Mouse (Mus musculus): ENCODE measurements around the gene Babam2.

GRCm38 (mm10) chr5:31831587-31831986 lies 134.1 kb downstream of the Babam2 start:
- TF ChIP-seq MAFK (IDR thresholded peaks at IDR 0.05; ENCODE audit: insufficient read depth, low read depth, low read length) (no peak), ZC3H11A (IDR thresholded peaks at IDR 0.05; ENCODE audit: borderline replicate concordance, low read depth, low read length) (no peak), HCFC1 (IDR thresholded peaks at IDR 0.05; ENCODE audit: borderline replicate concordance, insufficient read depth, low read length) (no peak)

Measured in ES-E14 (cell line).